Mouse (Mus musculus) spleen, adult 2 months (tissue): ENCODE measurements around the gene Vangl1.

Experiments
- CTCF ChIP-seq: fragments of 200-500 bp; IDR thresholded peaks from 2 replicates; pipeline ENCODE4 v1.5.1; 2011; ENCODE audit warnings: mild to moderate bottlenecking, inconsistent platforms; ENCODE audit not compliant: insufficient read depth, insufficient read length, insufficient replicate concordance; ENCODE audit errors: extremely low read depth
- POLR2A ChIP-seq: fragments of 200-500 bp; IDR thresholded peaks from 2 replicates; pipeline ENCODE4 v1.6.1; 2011; ENCODE audit warnings: low read depth, low read length, inconsistent platforms

- TF ChIP-seq POLR2A: no peak
- no peak for TF ChIP-seq CTCF
Observed at GRCm38 (mm10) chr3:102164911-102165310, 39.6 kb downstream of the Vangl1 start.
